Mouse (Mus musculus) intestine, embryonic 16.5 days (tissue): ENCODE measurements around the gene Tmprss5. TPM values are rescaled to one million over a fixed set of nuclear protein-coding genes. Genes with fewer than 3 reads are reported as not detected.

Experiments
- ATAC-seq: fragments of 200-750 bp; cut with Nextera tagmentation; 2 replicates; pipeline ENCODE4 v1.8.0; 2017; ENCODE audit warnings: moderate TSS enrichment, moderate library complexity
- H3K27ac ChIP-seq: fragments of 300-500 bp; sonication (generic); 2 replicates; pipeline ENCODE4 v1.5.1; 2014; ENCODE audit warnings: mild to moderate bottlenecking, low read length
- H3K27me3 ChIP-seq: fragments of 300-500 bp; sonication (generic); replicated peaks from 2 replicates; pipeline ENCODE4 v1.6.1; 2014; ENCODE audit warnings: low read length, control low read depth, mixed read lengths; ENCODE audit not compliant: control insufficient read depth, insufficient read depth
- H3K36me3 ChIP-seq: fragments of 300-500 bp; sonication (generic); 2 replicates; pipeline ENCODE4 v1.6.1; 2014; ENCODE audit warnings: low read length, control low read depth; ENCODE audit not compliant: control insufficient read depth, insufficient read depth
- H3K4me1 ChIP-seq: fragments of 300-500 bp; sonication (generic); 2 replicates; pipeline ENCODE4 v1.6.1; 2014; ENCODE audit warnings: low read length, control low read depth, mixed read lengths; ENCODE audit not compliant: control insufficient read depth, insufficient read depth
- H3K4me2 ChIP-seq: fragments of 300-500 bp; sonication (generic); 2 replicates; pipeline ENCODE4 v1.6.1; 2014; ENCODE audit warnings: low read depth, low read length, control low read depth
- H3K4me3 ChIP-seq: fragments of 300-500 bp; sonication (generic); 2 replicates; pipeline ENCODE4 v1.5.1; 2014; ENCODE audit warnings: mild to moderate bottlenecking, low read length
- H3K9ac ChIP-seq: fragments of 300-500 bp; sonication (generic); 2 replicates; pipeline ENCODE4 v1.6.1; 2014; ENCODE audit warnings: low read depth, low read length
- H3K9me3 ChIP-seq: fragments of 300-500 bp; sonication (generic); 2 replicates; pipeline ENCODE4 v1.6.1; 2016; ENCODE audit warnings: low read length, control low read depth; ENCODE audit not compliant: control insufficient read depth
- WGBS: fragments of 180-500 bp; shearing (Covaris S2); extraction: QIAGEN DNeasy Blood & Tissue Kit; methylation state at CpG from one replicate; pipeline ENCODE4 v1.1.7; 2014; 5-methylcytosine and 5-hydroxymethylcytosine counted together
- polyA plus RNA-seq: library from polyadenylated mRNA; unstranded; fragments of >200 nt; fragmentation: Nextera tagmentation; extraction: Ambion mirVana; gene quantifications from 2 replicates; pipeline ENCODE4 v1.2.1, GENCODE M21; 2015

The Tmprss5 gene
- polyA plus RNA-seq, 1 experiment from 2014 or later: 1.3 TPM

- H3K27ac ChIP-seq: no peak overlapping the region
- H3K4me3 ChIP-seq: no peak overlapping the region
- no peak overlapping the region for H3K4me2 ChIP-seq
- H3K36me3 ChIP-seq: no peaks in the 10 kb centered on the region
- no peak for ATAC-seq
- no peak overlapping the region for H3K9ac ChIP-seq
- H3K4me1 ChIP-seq: no peaks in the 10 kb centered on the region
- no peaks in the 10 kb centered on the region for H3K27me3 ChIP-seq
- no peaks in the 10 kb centered on the region for H3K9me3 ChIP-seq
- WGBS: 73% methylated on average over 3 of the region's 3 CpGs
These were observed 62.8 kb downstream of the Tmprss5 start for GRCm38 (mm10) chr9:49143841-49144240.

DNA sequence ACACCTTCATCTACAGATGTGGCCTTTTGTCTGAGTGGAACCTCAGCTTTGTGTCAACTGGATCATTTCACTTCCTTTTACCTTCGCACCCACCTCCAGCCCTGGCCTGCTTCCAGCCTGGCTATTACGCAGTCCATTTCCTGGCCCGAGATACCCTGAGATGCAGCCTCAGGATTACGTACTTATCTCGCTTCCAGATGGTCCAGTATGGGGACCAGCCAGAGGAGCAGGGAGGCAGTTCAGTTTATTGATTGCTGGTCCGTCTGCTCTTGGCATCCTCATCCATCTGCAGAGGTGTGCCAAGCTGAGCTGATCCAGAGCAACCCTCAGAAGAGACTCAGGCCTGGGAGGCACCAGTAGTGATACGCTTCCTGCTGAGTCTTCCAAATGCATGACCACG lies 64.7 kb downstream of the Tmprss5 start:
- no peak overlapping the region for H3K27ac ChIP-seq
- no peak for ATAC-seq
- no peaks in the 10 kb centered on the region for H3K27me3 ChIP-seq

DNA sequence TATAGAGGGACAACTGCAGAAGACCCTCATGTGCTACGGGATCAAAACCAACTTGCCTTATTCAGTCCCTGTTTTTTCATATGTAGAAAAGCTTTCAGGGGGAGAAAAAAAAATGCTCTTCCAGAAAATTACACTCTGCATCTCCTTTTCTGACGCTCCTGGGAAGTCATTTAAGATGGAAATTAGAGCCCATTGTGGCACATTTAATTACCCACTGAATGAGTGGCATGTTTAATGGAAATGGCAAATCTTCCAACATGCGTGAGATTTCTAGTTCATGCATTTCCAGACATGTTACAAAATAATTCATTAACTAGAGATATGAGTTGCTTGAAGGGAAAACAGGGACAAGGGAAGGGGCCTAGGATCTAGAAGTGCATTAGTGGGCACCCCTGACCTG lies 66.0 kb downstream of the Tmprss5 start:
- Histone ChIP-seq H3K27ac (no peak overlapping the region), H3K4me2 (no peak overlapping the region), H3K36me3 (no peaks in the 10 kb centered on the region), H3K9me3 (no peaks in the 10 kb centered on the region), H3K4me1 (no peaks in the 10 kb centered on the region), H3K27me3 (no peaks in the 10 kb centered on the region), H3K4me3 (no peak overlapping the region), H3K9ac (no peak overlapping the region)
- ATAC-seq: no peak
- WGBS: 76% methylated on average over 3 of the region's 3 CpGs

More for the DNA sequence above, 64.7 kb downstream of the Tmprss5 start:
- H3K4me1 ChIP-seq: no peaks in the 10 kb centered on the region
- 71% methylated on average over 8 of the region's 8 CpGs for WGBS
- H3K9me3 ChIP-seq: no peaks in the 10 kb centered on the region
- no peak overlapping the region for H3K4me2 ChIP-seq
- no peak overlapping the region for H3K9ac ChIP-seq
- H3K4me3 ChIP-seq: no peak overlapping the region
- no peaks in the 10 kb centered on the region for H3K36me3 ChIP-seq

Other genes with a start within 250 kb of the Tmprss5 start
- gene Zbtb16, start 245.0 kb upstream of the Tmprss5 start, polyA plus RNA-seq: 1.9 and 2.4 TPM in 2 replicates
- 4.4 and 5.1 TPM in 2 replicates for gene Htr3a, start 170.2 kb upstream of the Tmprss5 start, polyA plus RNA-seq
- gene Htr3b, start 116.3 kb upstream of the Tmprss5 start, polyA plus RNA-seq: 1.4 TPM in 2 replicates
- 17.1 and 19.6 TPM in 2 replicates for gene Usp28, start 95.9 kb upstream of the Tmprss5 start, polyA plus RNA-seq
- 25.5 and 28.2 TPM in 2 replicates for gene Zw10, start 25.6 kb upstream of the Tmprss5 start, polyA plus RNA-seq
- gene Gm4894, start 169.3 kb downstream of the Tmprss5 start, polyA plus RNA-seq: not detected in 2 replicates